Mouse (Mus musculus): ENCODE results near the gene Adat1.

DNA sequence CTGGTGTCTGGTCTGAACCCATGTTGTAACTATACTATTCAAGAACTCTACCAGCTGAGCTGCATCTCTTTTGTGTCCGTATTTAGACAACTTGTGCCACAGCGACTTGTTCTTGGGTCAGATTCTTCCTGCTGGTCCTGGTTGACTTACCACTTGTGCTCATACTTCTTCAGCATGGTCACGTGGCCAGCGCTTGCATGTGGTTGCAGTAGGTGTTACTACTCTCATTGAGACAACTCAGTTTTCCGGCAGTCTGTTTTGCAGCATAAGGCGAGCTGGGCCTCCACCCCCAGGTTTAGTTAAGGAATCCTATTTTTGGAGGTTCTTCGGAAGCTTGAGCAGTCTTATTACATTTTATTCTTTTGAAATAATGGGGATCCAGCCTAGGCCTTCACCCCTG lies 40.8 kb downstream of the Adat1 start:
- no peak for TF ChIP-seq CTCF (conservative IDR thresholded peaks at IDR 0.05; ENCODE audit: low read length)
- no peak for TF ChIP-seq POU5F1 (IDR thresholded peaks at IDR 0.05; ENCODE audit: borderline replicate concordance, low read length)

All from E14TG2a.4 (cell line).